Mouse (Mus musculus) spleen, adult 2 months (tissue): ENCODE data around the gene Nr2f6.

Experiments used
- CTCF ChIP-seq: fragments of 200-500 bp; IDR thresholded peaks from 2 replicates; pipeline ENCODE4 v1.5.1; 2011; ENCODE audit warnings: mild to moderate bottlenecking, inconsistent platforms; ENCODE audit not compliant: insufficient read depth, insufficient read length, insufficient replicate concordance; ENCODE audit errors: extremely low read depth
- POLR2A ChIP-seq: fragments of 200-500 bp; IDR thresholded peaks from 2 replicates; pipeline ENCODE4 v1.6.1; 2011; ENCODE audit warnings: low read depth, low read length, inconsistent platforms

GRCm38 (mm10) chr8:71396639-71397305, 15.0 kb upstream of the Nr2f6 start, which contains the start of gene Babam1:
- TF ChIP-seq POLR2A = peak; percentile 65; the same call in 1 of the 2 replicates
- TF ChIP-seq CTCF = no peak
